Mouse (Mus musculus) forebrain, embryonic 16.5 days (tissue): ENCODE results near the gene F7. TPM values are rescaled to one million over a fixed set of nuclear protein-coding genes. Genes with fewer than 3 reads are reported as not detected.
A peak's percentile ranks its signal among the peaks of the same experiment; 100 is the strongest.

Experiments used
- ATAC-seq: fragments of 200-750 bp; cut with Nextera tagmentation; 2 replicates; pipeline ENCODE4 v1.8.0; 2017; ENCODE audit warnings: mild to moderate bottlenecking, moderate library complexity
- H3K27ac ChIP-seq: fragments of 300-500 bp; sonication (generic); 2 replicates; pipeline ENCODE4 v1.5.1; 2014; ENCODE audit warnings: low read length, control low read depth
- H3K27me3 ChIP-seq: fragments of 300-500 bp; sonication (generic); replicated peaks from 2 replicates; pipeline ENCODE4 v1.6.1; 2014; ENCODE audit warnings: low read length; ENCODE audit not compliant: control insufficient read depth, insufficient read depth
- H3K36me3 ChIP-seq: fragments of 300-500 bp; sonication (generic); 2 replicates; pipeline ENCODE4 v1.6.1; 2014; ENCODE audit not compliant: control insufficient read depth, insufficient read depth
- H3K4me1 ChIP-seq: fragments of 300-500 bp; sonication (generic); replicated peaks from 2 replicates; pipeline ENCODE4 v1.6.1; 2014; ENCODE audit warnings: low read length; ENCODE audit not compliant: control insufficient read depth, insufficient read depth
- H3K4me2 ChIP-seq: fragments of 300-500 bp; sonication (generic); 2 replicates; pipeline ENCODE4 v1.6.1; 2014; ENCODE audit warnings: mild to moderate bottlenecking, low read length, control low read depth
- H3K4me3 ChIP-seq: fragments of 300-500 bp; sonication (generic); replicated peaks from 2 replicates; pipeline ENCODE4 v1.5.1; 2014; ENCODE audit warnings: mild to moderate bottlenecking, low read length, control low read depth
- H3K9ac ChIP-seq: fragments of 300-500 bp; sonication (generic); replicated peaks from 2 replicates; pipeline ENCODE4 v1.6.1; 2014; ENCODE audit warnings: low read depth, low read length, control low read depth
- H3K9me3 ChIP-seq: fragments of 300-500 bp; sonication (generic); 2 replicates; pipeline ENCODE4 v1.6.1; 2016; ENCODE audit warnings: low read length; ENCODE audit not compliant: control insufficient read depth
- WGBS: fragments of 180-500 bp; shearing (Covaris S2); extraction: QIAGEN DNeasy Blood & Tissue Kit; methylation state at CpG from one replicate; pipeline ENCODE4 v1.1.7; 2014; 5-methylcytosine and 5-hydroxymethylcytosine counted together
- polyA plus RNA-seq: library from polyadenylated mRNA; unstranded; fragments of >200 nt; fragmentation: Nextera tagmentation; extraction: Ambion mirVana; gene quantifications from 2 replicates; pipeline ENCODE4 v1.2.1, GENCODE M21; 2015

F7 gene
- polyA plus RNA-seq, 1 experiment from 2014 or later = not detected

GRCm38 (mm10) chr8:13010313-13010712, 15.5 kb upstream of the F7 start:
- Histone ChIP-seq H3K4me3 (no peak overlapping the region), H3K9ac (no peak overlapping the region), H3K4me2 (no peak overlapping the region), H3K27me3 (no peaks in the 10 kb centered on the region), H3K36me3 (peaks cover 83% of the 10 kb centered on the region), H3K9me3 (no peaks in the 10 kb centered on the region), H3K4me1 (no peaks in the 10 kb centered on the region), H3K27ac (no peak overlapping the region)
- 84% methylated on average over 4 of the region's 4 CpGs for WGBS
- ATAC-seq = no peak

GRCm38 (mm10) chr8:13019560-13019959, 6.3 kb upstream of the F7 start:
- H3K9ac ChIP-seq = no peak overlapping the region
- no peak for ATAC-seq
- no peak overlapping the region for H3K4me3 ChIP-seq

GRCm38 (mm10) chr8:13021830-13022229, 4.0 kb upstream of the F7 start:
- Histone ChIP-seq H3K9ac (no peak overlapping the region), H3K36me3 (peaks cover 25% of the 10 kb centered on the region), H3K4me2 (no peak overlapping the region), H3K4me3 (no peak overlapping the region), H3K27ac (no peak overlapping the region), H3K27me3 (no peaks in the 10 kb centered on the region), H3K4me1 (no peaks in the 10 kb centered on the region), H3K9me3 (no peaks in the 10 kb centered on the region)
- 91% methylated on average over 8 of the region's 8 CpGs for WGBS
- ATAC-seq = no peak

More at GRCm38 (mm10) chr8:13019560-13019959, 6.3 kb upstream of the F7 start:
- H3K27me3 ChIP-seq = no peaks in the 10 kb centered on the region
- H3K36me3 ChIP-seq = peaks cover 37% of the 10 kb centered on the region
- H3K4me2 ChIP-seq = no peak overlapping the region
- H3K4me1 ChIP-seq = no peaks in the 10 kb centered on the region
- H3K9me3 ChIP-seq = no peaks in the 10 kb centered on the region
- 71% methylated on average over 4 of the region's 4 CpGs for WGBS
- H3K27ac ChIP-seq = no peak overlapping the region

GRCm38 (mm10) chr8:13027615-13028014, 1.8 kb downstream of the F7 start:
- H3K4me2 ChIP-seq = no peak overlapping the region
- no peaks in the 10 kb centered on the region for H3K4me1 ChIP-seq
- H3K9ac ChIP-seq = no peak overlapping the region
- WGBS = 90% methylated on average over 5 of the region's 5 CpGs
- no peak overlapping the region for H3K4me3 ChIP-seq
- H3K27ac ChIP-seq = no peak overlapping the region
- no peaks in the 10 kb centered on the region for H3K9me3 ChIP-seq
- H3K36me3 ChIP-seq = no peaks in the 10 kb centered on the region
- H3K27me3 ChIP-seq = no peaks in the 10 kb centered on the region
- no peak for ATAC-seq

GRCm38 (mm10) chr8:13028482-13028881, 2.6 kb downstream of the F7 start:
- Histone ChIP-seq H3K36me3 (no peaks in the 10 kb centered on the region), H3K4me1 (no peaks in the 10 kb centered on the region), H3K4me3 (no peak overlapping the region), H3K4me2 (no peak overlapping the region), H3K9ac (no peak overlapping the region), H3K27ac (no peak overlapping the region), H3K27me3 (no peaks in the 10 kb centered on the region), H3K9me3 (no peaks in the 10 kb centered on the region)
- ATAC-seq = no peak
- WGBS = 75% methylated on average over 5 of the region's 5 CpGs

GRCm38 (mm10) chr8:13036346-13036812, 10.5 kb downstream of the F7 start:
- Histone ChIP-seq H3K36me3 (no peaks in the 10 kb centered on the region), H3K27me3 (no peaks in the 10 kb centered on the region), H3K9ac (no peak overlapping the region), H3K27ac (no peak overlapping the region), H3K4me3 (no peak overlapping the region), H3K4me2 (no peak overlapping the region), H3K9me3 (no peaks in the 10 kb centered on the region), H3K4me1 (peaks cover 5% of the 10 kb centered on the region; the same call in 1 of the 2 replicates)
- ATAC-seq = peak; percentile 69
- 67% methylated on average over 10 of the region's 10 CpGs for WGBS

- Histone ChIP-seq H3K27ac (no peak within 1 kb of the TSS), H3K9ac (no peak within 1 kb of the TSS), H3K36me3 (no peaks in the 10 kb centered on the region), H3K4me1 (peaks cover 5% of the 10 kb centered on the region; the same call in 1 of the 2 replicates), H3K27me3 (no peaks in the 10 kb centered on the region), H3K9me3 (no peaks in the 10 kb centered on the region), H3K4me3 (no peak within 1 kb of the TSS), H3K4me2 (no peak within 1 kb of the TSS)
- peak; percentile 18; the same call in 1 of the 2 replicates for ATAC-seq
- WGBS = 79% methylated on average over 7 of the region's 7 CpGs
Measured at GRCm38 (mm10) chr8:13037015-13037414, 11.2 kb downstream of the F7 start, which contains the start of gene F10. Gene F10 (plus strand): TSS chr8:13037308.

GRCm38 (mm10) chr8:13037569-13037968, 11.7 kb downstream of the F7 start:
- WGBS = 56% methylated on average over 5 of the region's 5 CpGs
- H3K9ac ChIP-seq = no peak overlapping the region
- no peak overlapping the region for H3K4me2 ChIP-seq
- H3K4me3 ChIP-seq = no peak overlapping the region
- H3K27me3 ChIP-seq = no peaks in the 10 kb centered on the region
- H3K36me3 ChIP-seq = no peaks in the 10 kb centered on the region
- no peaks in the 10 kb centered on the region for H3K9me3 ChIP-seq
- H3K27ac ChIP-seq = no peak overlapping the region
- H3K4me1 ChIP-seq = peaks cover 5% of the 10 kb centered on the region; the same call in 1 of the 2 replicates
- ATAC-seq = no peak

GRCm38 (mm10) chr8:13039054-13039453, 13.2 kb downstream of the F7 start:
- no peak overlapping the region for H3K9ac ChIP-seq
- no peaks in the 10 kb centered on the region for H3K27me3 ChIP-seq
- no peaks in the 10 kb centered on the region for H3K9me3 ChIP-seq
- H3K27ac ChIP-seq = no peak overlapping the region
- 82% methylated on average over 6 of the region's 6 CpGs for WGBS
- no peak overlapping the region for H3K4me2 ChIP-seq
- peaks cover 5% of the 10 kb centered on the region; the same call in 1 of the 2 replicates for H3K4me1 ChIP-seq
- no peak for ATAC-seq
- no peak overlapping the region for H3K4me3 ChIP-seq
- no peaks in the 10 kb centered on the region for H3K36me3 ChIP-seq

- ATAC-seq = no peak
- Histone ChIP-seq H3K9ac (no peak overlapping the region), H3K36me3 (no peaks in the 10 kb centered on the region), H3K4me3 (no peak overlapping the region), H3K27ac (no peak overlapping the region), H3K4me2 (no peak overlapping the region), H3K9me3 (no peaks in the 10 kb centered on the region), H3K4me1 (peaks cover under 1% of the 10 kb centered on the region; the same call in 1 of the 2 replicates), H3K27me3 (no peaks in the 10 kb centered on the region)
- WGBS = 78% methylated on average over 4 of the region's 4 CpGs
Measured at GRCm38 (mm10) chr8:13041459-13041858, 15.6 kb downstream of the F7 start.
